Mouse (Mus musculus) mouse trophoblast stem cell (cell line): Measurements from ENCODE around the gene Ankmy1.

Source experiments
- in situ Hi-C, 2 experiments: fragments of 300-500 bp; cut with MseI, MboI; formaldehyde crosslinking; loops; 2 replicates in 1 of 2; 3 replicates in 1 of 2; pipeline ENCODE4 v1.15.1; 2025

Ankmy1 gene

GRCm38 (mm10) chr1:92875360-92876111 is 27.2 kb downstream of the Ankmy1 start:
- in situ Hi-C loops = no loop called here

- in situ Hi-C loops = no loop called here
Measured at GRCm38 (mm10) chr1:92874011-92874410, 28.7 kb downstream of the Ankmy1 start.

- in situ Hi-C loops = no loop called here
Measured at GRCm38 (mm10) chr1:92872666-92873065, 30.0 kb downstream of the Ankmy1 start.

GRCm38 (mm10) chr1:92869985-92870384 is 32.7 kb downstream of the Ankmy1 start:
- in situ Hi-C loops = no loop called here

- in situ Hi-C loops = no loop called here
Measured at GRCm38 (mm10) chr1:92866170-92866569, 36.5 kb downstream of the Ankmy1 start.

GRCm38 (mm10) chr1:92863268-92863667 is 39.4 kb downstream of the Ankmy1 start:
- in situ Hi-C loops = no loop called here

GRCm38 (mm10) chr1:92861503-92861902 is 41.2 kb downstream of the Ankmy1 start:
- in situ Hi-C loops = no loop called here

- in situ Hi-C loops = no loop called here
Measured at GRCm38 (mm10) chr1:92852450-92852849, 50.3 kb downstream of the Ankmy1 start.

- in situ Hi-C loops = no loop called here
Measured at GRCm38 (mm10) chr1:92849938-92850574, 52.6 kb downstream of the Ankmy1 start.

GRCm38 (mm10) chr1:92849491-92849890 is 53.2 kb downstream of the Ankmy1 start:
- in situ Hi-C loops = no loop called here

GRCm38 (mm10) chr1:92847873-92848839 is 54.5 kb downstream of the Ankmy1 start:
- in situ Hi-C loops = no loop called here

GRCm38 (mm10) chr1:92845889-92846288 is 56.8 kb downstream of the Ankmy1 start:
- in situ Hi-C loops = no loop called here

GRCm38 (mm10) chr1:92841427-92841826 is 61.3 kb downstream of the Ankmy1 start:
- in situ Hi-C loops = loop anchor here in 1 of 2 experiments (5.0 kb wide), 1 partner anchor 56 kb away; no protein-coding TSS in a partner anchor

GRCm38 (mm10) chr1:92840231-92840890 is 62.3 kb downstream of the Ankmy1 start:
- in situ Hi-C loops = loop anchor here in 1 of 2 experiments (5.0 kb wide), 1 partner anchor 57 kb away; no protein-coding TSS in a partner anchor

- in situ Hi-C loops = loop anchor here in 1 of 2 experiments (5.0 kb wide), 1 partner anchor 137 kb away; no protein-coding TSS in a partner anchor
Measured at GRCm38 (mm10) chr1:92839211-92839610, 63.5 kb downstream of the Ankmy1 start.

- in situ Hi-C loops = loop anchor here in 1 of 2 experiments (5.0 kb wide), 1 partner anchor 136 kb away; no protein-coding TSS in a partner anchor
Measured at GRCm38 (mm10) chr1:92837931-92838833, 64.5 kb downstream of the Ankmy1 start.

GRCm38 (mm10) chr1:92833987-92834706 is 68.6 kb downstream of the Ankmy1 start:
- in situ Hi-C loops = no loop called here

- in situ Hi-C loops = no loop called here
Measured at GRCm38 (mm10) chr1:92832011-92833010, 70.4 kb downstream of the Ankmy1 start.
